Mouse (Mus musculus) E14TG2a.4 (cell line): Measurements from ENCODE around the gene Lrfn4.

Experiments used
- CTCF ChIP-seq: conservative IDR thresholded peaks from 2 replicates; pipeline ENCODE4 v1.5.1; 2014; ENCODE audit warnings: low read length
- NANOG ChIP-seq: IDR thresholded peaks from 2 replicates; pipeline ENCODE4 v1.6.1; 2014; ENCODE audit warnings: borderline replicate concordance, low read length, mixed read lengths
- POU5F1 ChIP-seq: IDR thresholded peaks from 2 replicates; pipeline ENCODE4 v1.6.1; 2014; ENCODE audit warnings: low read length, borderline replicate concordance

DNA sequence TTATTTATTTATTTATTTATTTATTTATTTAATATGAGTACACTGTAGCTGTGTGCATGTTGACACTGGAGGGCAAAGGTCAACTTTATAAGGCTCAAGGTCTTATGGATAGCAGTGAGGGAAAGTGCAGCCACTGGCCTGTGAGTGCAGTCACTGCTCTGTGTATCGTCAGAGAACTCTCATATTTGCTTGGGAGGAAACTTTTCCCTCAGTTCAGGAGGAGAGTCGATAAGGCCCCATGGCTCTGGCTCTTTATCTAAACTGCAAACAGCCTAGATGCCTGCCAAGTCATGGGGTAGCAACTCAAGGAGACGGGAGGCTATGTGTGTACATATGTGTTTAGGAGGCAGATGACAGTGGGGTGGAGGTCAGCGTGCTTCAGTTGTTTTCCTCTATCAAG is 46.6 kb downstream of the Lrfn4 start:
- TF ChIP-seq CTCF (no peak), NANOG (no peak), POU5F1 (no peak)
